8 mouse cellular contexts compared by ENCODE assay signal in genomic region chr14:20792243-20792921, GRCm38 (mm10). TPM values are rescaled to one million over a fixed set of nuclear protein-coding genes. Genes with fewer than 3 reads are reported as not detected.
A peak's percentile ranks its signal among the peaks of the same experiment; 100 is the strongest.
DNase-seq lines count a peak whose midpoint lies in the region; ATAC-seq and TF ChIP-seq lines count a peak whose summit lies in the region.

No protein-coding gene starts in this region.

- TF ChIP-seq CTCF in lung, adult 2 months (IDR thresholded peaks at IDR 0.05; ENCODE audit: insufficient read depth, low read length): no peak
- no peak for TF ChIP-seq CTCF in midbrain, postnatal 0 days (IDR thresholded peaks at IDR 0.05)

- WGBS in lung, adult 2 months: 72% methylated on average over 8 of the region's 8 CpGs
- 70% methylated on average over 8 of the region's 8 CpGs for WGBS in embryonic facial prominence, embryonic 12.5 days
- 70% methylated on average over 8 of the region's 8 CpGs for WGBS in hindbrain, embryonic 15.5 days
- WGBS in midbrain, postnatal 0 days: 70% methylated on average over 8 of the region's 8 CpGs

- no peaks in the 10 kb centered on the region for H3K9me3 ChIP-seq in embryonic facial prominence, embryonic 12.5 days
- no peaks in the 10 kb centered on the region for H3K9me3 ChIP-seq in hindbrain, embryonic 15.5 days
- H3K9me3 ChIP-seq in midbrain, postnatal 0 days (ENCODE audit: low read length): no peaks in the 10 kb centered on the region

- H3K4me3 ChIP-seq in lung, adult 2 months (replicated peaks; ENCODE audit: extremely low read depth, low read depth, low read length): peak overlapping the region; percentile 43
- H3K4me3 ChIP-seq in embryonic facial prominence, embryonic 12.5 days: peak overlapping the region; percentile 89
- H3K4me3 ChIP-seq in hindbrain, embryonic 15.5 days: peak overlapping the region; percentile 83
- H3K4me3 ChIP-seq in midbrain, postnatal 0 days (ENCODE audit: low read depth, low read length): peak overlapping the region; percentile 85

- DNase-seq in lung, adult 2 months: no peak
- DNase-seq in lung, postnatal 25 days (ENCODE audit: low spot score): no peak
- no peak for DNase-seq in midbrain, postnatal 0 days (ENCODE audit: low spot score)
- DNase-seq in testis, postnatal 10 days (ENCODE audit: low spot score): no peak
- DNase-seq in T-cell, adult 2 months (ENCODE audit: low spot score): no peak

- ATAC-seq in embryonic facial prominence, embryonic 12.5 days (ENCODE audit: insufficient number of reproducible peaks, insufficient read depth, low FRiP score, low TSS enrichment): no peak
- no peak for ATAC-seq in hindbrain, embryonic 15.5 days (ENCODE audit: low FRiP score, low read depth)
- ATAC-seq in midbrain, postnatal 0 days (ENCODE audit: low FRiP score): no peak
- ATAC-seq in megakaryocyte progenitor cell, adult 5-6 weeks (replicated peaks; ENCODE audit: poor library complexity): no peak

- no peak for TF ChIP-seq POLR2A in lung, adult 2 months (IDR thresholded peaks at IDR 0.05; ENCODE audit: borderline replicate concordance, extremely low read depth, low read depth, low read length)

- H3K9ac ChIP-seq in embryonic facial prominence, embryonic 12.5 days: peak overlapping the region; percentile 87
- H3K9ac ChIP-seq in hindbrain, embryonic 15.5 days: peak overlapping the region; percentile 81
- H3K9ac ChIP-seq in midbrain, postnatal 0 days (replicated peaks; ENCODE audit: low read length, poor library complexity, severe bottlenecking): peak overlapping the region; percentile 97

- peaks cover 9% of the 10 kb centered on the region; the same call in 1 of the 2 replicates for H3K4me1 ChIP-seq in lung, adult 2 months (ENCODE audit: control insufficient read depth, insufficient read depth, low read length)
- peaks cover 37% of the 10 kb centered on the region for H3K4me1 ChIP-seq in embryonic facial prominence, embryonic 12.5 days
- H3K4me1 ChIP-seq in hindbrain, embryonic 15.5 days (replicated peaks): peaks cover 58% of the 10 kb centered on the region
- H3K4me1 ChIP-seq in midbrain, postnatal 0 days (ENCODE audit: insufficient read depth, low read length): peaks cover 9% of the 10 kb centered on the region; the same call in 1 of the 2 replicates

- peak overlapping the region; percentile 90 for H3K4me2 ChIP-seq in embryonic facial prominence, embryonic 12.5 days (replicated peaks)
- H3K4me2 ChIP-seq in hindbrain, embryonic 15.5 days: peak overlapping the region; percentile 69
- peak overlapping the region; percentile 82 for H3K4me2 ChIP-seq in midbrain, postnatal 0 days (ENCODE audit: low read depth, low read length, poor library complexity, severe bottlenecking)

- H3K27me3 ChIP-seq in embryonic facial prominence, embryonic 12.5 days: no peaks in the 10 kb centered on the region
- H3K27me3 ChIP-seq in hindbrain, embryonic 15.5 days: no peaks in the 10 kb centered on the region
- no peaks in the 10 kb centered on the region for H3K27me3 ChIP-seq in midbrain, postnatal 0 days (ENCODE audit: insufficient read depth, low read length)

- H3K27ac ChIP-seq in embryonic facial prominence, embryonic 12.5 days: peak overlapping the region; percentile 87; the same call in 1 of the 2 replicates
- peak overlapping the region; percentile 84 for H3K27ac ChIP-seq in hindbrain, embryonic 15.5 days (replicated peaks)
- peak overlapping the region; percentile 77; the same call in 1 of the 2 replicates for H3K27ac ChIP-seq in midbrain, postnatal 0 days (ENCODE audit: low read depth, low read length)

- peaks cover 41% of the 10 kb centered on the region for H3K36me3 ChIP-seq in embryonic facial prominence, embryonic 12.5 days
- H3K36me3 ChIP-seq in hindbrain, embryonic 15.5 days: peaks cover 17% of the 10 kb centered on the region
- H3K36me3 ChIP-seq in midbrain, postnatal 0 days (ENCODE audit: insufficient read depth, low read length): peaks cover 19% of the 10 kb centered on the region

RNA-seq across cellular contexts. Expression of gene Camk2g, which starts 1.5 kb away (rescaled TPM):
- polyA plus RNA-seq in lung, adult 2 months (2012; rRNA removed): 30.1 and 30.9 TPM in 2 replicates
- polyA plus RNA-seq in embryonic facial prominence, embryonic 12.5 days (2016; fragmentation: Nextera tagmentation; extraction: Ambion mirVana): 68.7 and 76.5 TPM in 2 replicates
- 161 and 183 TPM in 2 replicates for polyA plus RNA-seq in hindbrain, embryonic 15.5 days (2015; fragmentation: Nextera tagmentation; extraction: Ambion mirVana)
- 239 and 267 TPM in 2 replicates for total RNA-seq in midbrain, postnatal 0 days (2014; rRNA removed)
- polyA plus RNA-seq in midbrain, postnatal 0 days (2015; fragmentation: Nextera tagmentation; extraction: Ambion mirVana): 261 and 284 TPM in 2 replicates
- total RNA-seq in megakaryocyte progenitor cell, adult 5-6 weeks (2015): 22.9 and 29.1 TPM in 2 replicates
- 47.5 and 52.5 TPM in 2 replicates for total RNA-seq in megakaryocyte progenitor cell, adult 5-6 weeks (2017)

RNA-seq across cellular contexts. Expression of gene Plau, which starts 44.1 kb away (rescaled TPM):
- 2.2 and 6.1 TPM in 2 replicates for polyA plus RNA-seq in lung, adult 2 months (2012; rRNA removed)
- polyA plus RNA-seq in embryonic facial prominence, embryonic 12.5 days (2016; fragmentation: Nextera tagmentation; extraction: Ambion mirVana): 0.99 and 1.2 TPM in 2 replicates
- polyA plus RNA-seq in hindbrain, embryonic 15.5 days (2015; fragmentation: Nextera tagmentation; extraction: Ambion mirVana): 0.21 and 0.26 TPM in 2 replicates
- 0.93 and 2.1 TPM in 2 replicates for total RNA-seq in midbrain, postnatal 0 days (2014; rRNA removed)
- polyA plus RNA-seq in midbrain, postnatal 0 days (2015; fragmentation: Nextera tagmentation; extraction: Ambion mirVana): 0.27 and 0.44 TPM in 2 replicates
- total RNA-seq in megakaryocyte progenitor cell, adult 5-6 weeks (2015): 3.4 TPM in 2 replicates
- 6.9 and 7.6 TPM in 2 replicates for total RNA-seq in megakaryocyte progenitor cell, adult 5-6 weeks (2017)

RNA-seq across cellular contexts. Expression of gene Ndst2, which starts 58.0 kb away (rescaled TPM):
- polyA plus RNA-seq in lung, adult 2 months (2012; rRNA removed): 36.9 and 44.0 TPM in 2 replicates
- 34.7 and 35.1 TPM in 2 replicates for polyA plus RNA-seq in embryonic facial prominence, embryonic 12.5 days (2016; fragmentation: Nextera tagmentation; extraction: Ambion mirVana)
- 18.6 and 19.9 TPM in 2 replicates for polyA plus RNA-seq in hindbrain, embryonic 15.5 days (2015; fragmentation: Nextera tagmentation; extraction: Ambion mirVana)
- total RNA-seq in midbrain, postnatal 0 days (2014; rRNA removed): 20.5 and 23.2 TPM in 2 replicates
- 14.0 and 14.1 TPM in 2 replicates for polyA plus RNA-seq in midbrain, postnatal 0 days (2015; fragmentation: Nextera tagmentation; extraction: Ambion mirVana)
- total RNA-seq in megakaryocyte progenitor cell, adult 5-6 weeks (2015): 21.2 and 30.7 TPM in 2 replicates
- 6.6 and 8.5 TPM in 2 replicates for total RNA-seq in megakaryocyte progenitor cell, adult 5-6 weeks (2017)
